Mouse (Mus musculus) CD4-positive, CD25-positive, alpha-beta regulatory T cell, adult 9 weeks (primary cell): ENCODE data around the gene Rasef. TPM values are rescaled to one million over a fixed set of nuclear protein-coding genes. Genes with fewer than 3 reads are reported as not detected.

Source experiments
- polyA plus RNA-seq: library from polyadenylated mRNA; unstranded; fragments of 100-300 nt; shearing (Covaris generic); gene quantifications from one replicate; pipeline ENCODE4 v1.2.1, GENCODE M21; 2017

Gene Rasef
- polyA plus RNA-seq = not detected

GRCm38 (mm10) chr4:73790260-73791185, at the start of gene Rasef:
TSS of gene Rasef (minus strand) at chr4:73790994.

GRCm38 (mm10) chr4:73683216-73683615, 107.6 kb downstream of the Rasef start, which contains the start of gene Gm428:
TSS of gene Gm428 (plus strand) at chr4:73683516.

GRCm38 (mm10) chr4:73668054-73668453, 122.7 kb downstream of the Rasef start, which contains the start of gene Gm11239:
TSS of gene Gm11239 (plus strand) at chr4:73668354.

Other genes with a start within 250 kb of the Rasef start
- gene Gm11238, start 183.1 kb downstream of the Rasef start, polyA plus RNA-seq = not detected
- gene Gm11237, start 168.0 kb downstream of the Rasef start, polyA plus RNA-seq = not detected
- not detected for gene Gm11236, start 152.9 kb downstream of the Rasef start, polyA plus RNA-seq
- not detected for gene Gm11239, start 122.6 kb downstream of the Rasef start, polyA plus RNA-seq
- gene Gm428, start 107.5 kb downstream of the Rasef start, polyA plus RNA-seq = not detected
- not detected for gene Gm11758, start 85.3 kb upstream of the Rasef start, polyA plus RNA-seq
- gene Gm11757, start 100.1 kb upstream of the Rasef start, polyA plus RNA-seq = not detected
- gene Gm13871, start 115.0 kb upstream of the Rasef start, polyA plus RNA-seq = not detected
- not detected for gene Gm11756, start 129.8 kb upstream of the Rasef start, polyA plus RNA-seq
- gene 2310002L09Rik, start 159.9 kb upstream of the Rasef start, polyA plus RNA-seq = not detected
- not detected for gene Frmd3, start 222.4 kb upstream of the Rasef start, polyA plus RNA-seq